Mouse (Mus musculus): ENCODE results near the gene Ank3. TPM values are rescaled to one million over a fixed set of nuclear protein-coding genes. Genes with fewer than 3 reads are reported as not detected.

The Ank3 gene
- polyA plus RNA-seq, 1 experiment from 2014 or later: 69.3 TPM

DNA sequence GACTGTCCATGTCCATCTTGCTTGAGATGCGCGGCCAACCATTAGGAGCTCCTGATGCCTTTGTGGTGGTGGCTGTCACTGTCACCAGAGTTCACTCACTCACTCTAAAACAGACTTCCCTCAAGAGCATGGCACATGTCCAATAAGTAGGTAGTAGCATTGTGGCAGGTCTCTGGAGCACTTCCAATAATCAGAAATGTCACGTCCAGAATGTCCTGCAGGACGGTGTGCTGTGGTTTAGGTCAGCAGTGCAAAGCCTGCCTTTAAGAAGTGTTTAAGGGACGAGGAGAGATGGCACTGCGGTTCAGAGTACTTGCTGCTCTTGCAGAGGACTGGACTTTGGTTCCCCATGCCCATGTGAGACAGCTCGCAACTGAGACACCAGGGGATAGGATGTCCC is 433.0 kb downstream of the Ank3 start:
- no peaks in the 10 kb centered on the region for H3K4me1 ChIP-seq (ENCODE audit: control insufficient read depth, insufficient read depth, low read depth, low read length)

GRCm38 (mm10) chr10:69832241-69832640 is 433.7 kb downstream of the Ank3 start:
- Histone ChIP-seq H3K9ac (ENCODE audit: low read depth, low read length) (no peak overlapping the region), H3K4me1 (ENCODE audit: control insufficient read depth, insufficient read depth, low read depth, low read length) (no peaks in the 10 kb centered on the region), H3K4me2 (ENCODE audit: low read length) (no peak overlapping the region), H3K36me3 (ENCODE audit: control insufficient read depth, insufficient read depth, low read length) (no peaks in the 10 kb centered on the region), H3K27ac (ENCODE audit: low read depth, low read length) (no peak overlapping the region), H3K27me3 (replicated peaks; ENCODE audit: control insufficient read depth, insufficient read depth, low read length) (no peaks in the 10 kb centered on the region), H3K4me3 (ENCODE audit: low read length) (no peak overlapping the region), H3K9me3 (ENCODE audit: control insufficient read depth, low read length) (no peaks in the 10 kb centered on the region)
- WGBS: 77% methylated on average over 4 of the region's 4 CpGs
- no peak for ATAC-seq

More for the DNA sequence above, 433.0 kb downstream of the Ank3 start:
- WGBS: 85% methylated on average over 7 of the region's 7 CpGs
- Histone ChIP-seq H3K27ac (ENCODE audit: low read depth, low read length) (no peak overlapping the region), H3K4me2 (ENCODE audit: low read length) (no peak overlapping the region), H3K4me3 (ENCODE audit: low read length) (no peak overlapping the region), H3K9me3 (ENCODE audit: control insufficient read depth, low read length) (no peaks in the 10 kb centered on the region), H3K27me3 (replicated peaks; ENCODE audit: control insufficient read depth, insufficient read depth, low read length) (no peaks in the 10 kb centered on the region), H3K36me3 (ENCODE audit: control insufficient read depth, insufficient read depth, low read length) (no peaks in the 10 kb centered on the region), H3K9ac (ENCODE audit: low read depth, low read length) (no peak overlapping the region)
- no peak for ATAC-seq

DNA sequence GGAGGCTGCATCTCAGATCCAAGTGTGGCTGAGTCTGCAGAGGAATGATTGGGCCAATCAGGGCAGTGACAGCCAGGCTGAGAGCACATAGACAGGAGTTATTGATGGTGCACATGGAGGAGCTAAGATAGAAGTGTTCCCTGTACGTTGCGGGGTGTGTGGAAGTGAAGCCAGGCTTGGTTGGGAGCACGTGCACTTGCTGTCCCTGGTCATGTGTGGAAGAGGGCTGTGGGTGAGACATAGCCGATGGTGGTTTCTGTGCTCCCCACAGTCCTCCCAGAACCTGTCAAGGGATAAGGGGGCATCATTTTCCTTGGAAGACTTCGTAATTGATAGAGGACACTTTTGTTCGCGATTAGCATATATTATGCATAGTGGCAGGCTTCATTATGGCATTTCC is 434.2 kb downstream of the Ank3 start:
- no peaks in the 10 kb centered on the region for H3K36me3 ChIP-seq (ENCODE audit: control insufficient read depth, insufficient read depth, low read length)
- no peak for ATAC-seq

DNA sequence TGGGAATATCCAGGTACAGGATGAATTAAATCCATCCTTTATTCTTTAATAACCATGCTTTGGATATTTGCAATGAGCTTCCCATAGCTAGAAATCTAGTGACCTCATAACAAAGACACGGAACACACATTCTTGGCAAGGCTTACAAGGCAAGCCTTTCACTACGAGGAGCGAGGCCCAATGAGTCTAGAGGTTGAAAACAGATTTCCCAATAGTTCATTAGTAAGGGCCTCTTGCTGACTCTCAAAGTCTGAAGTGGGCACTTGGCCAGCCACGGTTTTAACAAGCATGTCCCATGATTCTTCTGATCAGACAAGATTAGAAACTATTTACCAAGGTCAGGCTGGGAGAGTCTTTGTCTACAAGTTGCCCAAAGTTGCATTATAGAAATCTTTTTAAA is 436.1 kb downstream of the Ank3 start:
- H3K4me2 ChIP-seq (ENCODE audit: low read length): no peak overlapping the region
- WGBS: 52% methylated on average over 4 of the region's 4 CpGs
- no peak overlapping the region for H3K27ac ChIP-seq (ENCODE audit: low read depth, low read length)
- no peaks in the 10 kb centered on the region for H3K4me1 ChIP-seq (ENCODE audit: control insufficient read depth, insufficient read depth, low read depth, low read length)
- ATAC-seq: no peak
- no peaks in the 10 kb centered on the region for H3K9me3 ChIP-seq (ENCODE audit: control insufficient read depth, low read length)
- no peaks in the 10 kb centered on the region for H3K27me3 ChIP-seq (replicated peaks; ENCODE audit: control insufficient read depth, insufficient read depth, low read length)
- H3K9ac ChIP-seq (ENCODE audit: low read depth, low read length): no peak overlapping the region
- H3K36me3 ChIP-seq (ENCODE audit: control insufficient read depth, insufficient read depth, low read length): no peaks in the 10 kb centered on the region
- H3K4me3 ChIP-seq (ENCODE audit: low read length): no peak overlapping the region

More for the DNA sequence above, 434.2 kb downstream of the Ank3 start:
- Histone ChIP-seq H3K4me3 (ENCODE audit: low read length) (no peak overlapping the region), H3K4me2 (ENCODE audit: low read length) (no peak overlapping the region), H3K27me3 (replicated peaks; ENCODE audit: control insufficient read depth, insufficient read depth, low read length) (no peaks in the 10 kb centered on the region), H3K4me1 (ENCODE audit: control insufficient read depth, insufficient read depth, low read depth, low read length) (no peaks in the 10 kb centered on the region), H3K9me3 (ENCODE audit: control insufficient read depth, low read length) (no peaks in the 10 kb centered on the region), H3K27ac (ENCODE audit: low read depth, low read length) (no peak overlapping the region), H3K9ac (ENCODE audit: low read depth, low read length) (no peak overlapping the region)
- WGBS: 85% methylated on average over 7 of the region's 7 CpGs

DNA sequence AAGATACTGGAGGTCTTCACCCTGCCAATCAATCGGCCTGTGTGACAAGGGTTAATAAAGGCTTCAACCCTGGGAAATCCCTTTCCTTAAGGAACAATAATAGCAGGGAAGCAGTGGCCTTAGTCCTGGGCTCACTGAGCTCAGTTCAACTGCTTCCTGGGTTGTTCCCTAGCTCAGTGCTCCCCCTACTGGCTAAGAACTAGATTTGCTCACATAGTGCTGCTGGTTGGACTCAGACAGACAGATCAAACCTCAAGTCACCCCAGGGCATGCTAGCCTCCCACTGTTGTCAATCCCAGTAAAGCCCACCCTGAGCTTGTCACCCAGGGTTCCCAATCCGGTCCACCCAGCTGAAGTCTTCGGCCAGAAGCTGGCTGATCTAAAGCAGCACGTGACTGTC is 447.2 kb downstream of the Ank3 start:
- Histone ChIP-seq H3K9me3 (ENCODE audit: control insufficient read depth, low read length) (no peaks in the 10 kb centered on the region), H3K4me1 (ENCODE audit: control insufficient read depth, insufficient read depth, low read depth, low read length) (no peaks in the 10 kb centered on the region), H3K4me3 (ENCODE audit: low read length) (no peak overlapping the region), H3K9ac (ENCODE audit: low read depth, low read length) (no peak overlapping the region), H3K36me3 (ENCODE audit: control insufficient read depth, insufficient read depth, low read length) (no peaks in the 10 kb centered on the region), H3K27me3 (replicated peaks; ENCODE audit: control insufficient read depth, insufficient read depth, low read length) (no peaks in the 10 kb centered on the region), H3K27ac (ENCODE audit: low read depth, low read length) (no peak overlapping the region), H3K4me2 (ENCODE audit: low read length) (no peak overlapping the region)
- 22% methylated on average over 4 of the region's 4 CpGs for WGBS
- ATAC-seq: peak; percentile 85

DNA sequence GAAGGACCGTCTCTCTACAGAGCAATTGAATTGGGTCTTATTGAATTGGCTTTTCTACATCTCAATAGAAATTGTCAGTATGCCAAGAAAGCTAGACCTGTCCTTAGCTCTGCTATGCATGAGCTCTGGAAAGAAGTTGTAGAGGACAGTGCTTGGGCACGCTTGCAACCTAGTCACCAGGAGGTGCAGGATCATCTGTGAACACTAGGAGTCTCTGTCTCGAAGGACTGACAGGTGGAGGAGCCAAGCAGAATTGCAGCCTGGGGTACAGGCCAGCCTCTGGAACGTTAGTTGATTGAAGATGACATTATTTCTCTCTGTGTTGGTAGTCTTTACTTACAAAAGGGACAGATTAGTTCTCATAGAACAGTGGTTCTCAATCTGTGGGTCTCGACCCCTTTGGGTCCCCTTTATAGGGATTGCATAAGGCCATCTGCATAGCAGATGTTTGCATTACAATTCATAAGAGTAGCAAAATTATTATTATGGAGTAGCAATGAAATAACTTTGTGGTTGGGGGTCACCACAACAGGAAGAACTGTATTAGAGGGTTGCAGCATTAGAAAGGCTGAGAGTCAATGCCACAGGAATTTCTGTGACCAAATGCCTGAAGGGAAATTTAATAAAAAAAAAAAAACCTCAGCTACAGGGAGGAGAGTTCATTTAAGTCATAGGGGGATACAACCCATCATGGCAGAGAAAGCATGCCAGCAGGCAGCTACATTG is 454.0 kb downstream of the Ank3 start:
- no peaks in the 10 kb centered on the region for H3K27me3 ChIP-seq (replicated peaks; ENCODE audit: control insufficient read depth, insufficient read depth, low read length)
- peaks cover 4% of the 10 kb centered on the region; the same call in 1 of the 2 replicates for H3K36me3 ChIP-seq (ENCODE audit: control insufficient read depth, insufficient read depth, low read length)
- 58% methylated on average over 5 of the region's 5 CpGs for WGBS
- H3K4me1 ChIP-seq (ENCODE audit: control insufficient read depth, insufficient read depth, low read depth, low read length): no peaks in the 10 kb centered on the region
- H3K4me2 ChIP-seq (ENCODE audit: low read length): no peak overlapping the region
- H3K27ac ChIP-seq (ENCODE audit: low read depth, low read length): no peak overlapping the region
- ATAC-seq: peak; percentile 56; the same call in 1 of the 2 replicates
- no peak overlapping the region for H3K4me3 ChIP-seq (ENCODE audit: low read length)
- H3K9me3 ChIP-seq (ENCODE audit: control insufficient read depth, low read length): no peaks in the 10 kb centered on the region
- H3K9ac ChIP-seq (ENCODE audit: low read depth, low read length): no peak overlapping the region

- no peak overlapping the region for H3K4me3 ChIP-seq (ENCODE audit: low read length)
- no peak overlapping the region for H3K9ac ChIP-seq (ENCODE audit: low read depth, low read length)
- peaks cover 4% of the 10 kb centered on the region; the same call in 1 of the 2 replicates for H3K36me3 ChIP-seq (ENCODE audit: control insufficient read depth, insufficient read depth, low read length)
- no peak overlapping the region for H3K4me2 ChIP-seq (ENCODE audit: low read length)
- WGBS: 84% methylated on average over 8 of the region's 8 CpGs
- H3K4me1 ChIP-seq (ENCODE audit: control insufficient read depth, insufficient read depth, low read depth, low read length): peaks cover 12% of the 10 kb centered on the region
- H3K27ac ChIP-seq (ENCODE audit: low read depth, low read length): no peak overlapping the region
- no peaks in the 10 kb centered on the region for H3K9me3 ChIP-seq (ENCODE audit: control insufficient read depth, low read length)
- ATAC-seq: no peak
- no peaks in the 10 kb centered on the region for H3K27me3 ChIP-seq (replicated peaks; ENCODE audit: control insufficient read depth, insufficient read depth, low read length)
Observed at GRCm38 (mm10) chr10:69854587-69855185, 456.1 kb downstream of the Ank3 start.

- H3K4me1 ChIP-seq (ENCODE audit: control insufficient read depth, insufficient read depth, low read depth, low read length): peaks cover 14% of the 10 kb centered on the region
- ATAC-seq: no peak
- no peaks in the 10 kb centered on the region for H3K9me3 ChIP-seq (ENCODE audit: control insufficient read depth, low read length)
- no peak overlapping the region for H3K4me2 ChIP-seq (ENCODE audit: low read length)
- no peak overlapping the region for H3K9ac ChIP-seq (ENCODE audit: low read depth, low read length)
- H3K27me3 ChIP-seq (replicated peaks; ENCODE audit: control insufficient read depth, insufficient read depth, low read length): no peaks in the 10 kb centered on the region
- peaks cover 4% of the 10 kb centered on the region; the same call in 1 of the 2 replicates for H3K36me3 ChIP-seq (ENCODE audit: control insufficient read depth, insufficient read depth, low read length)
- no peak overlapping the region for H3K4me3 ChIP-seq (ENCODE audit: low read length)
- H3K27ac ChIP-seq (ENCODE audit: low read depth, low read length): no peak overlapping the region
- 90% methylated on average over 9 of the region's 9 CpGs for WGBS
Observed at GRCm38 (mm10) chr10:69858011-69858410, 459.4 kb downstream of the Ank3 start.

GRCm38 (mm10) chr10:69858897-69859605 is 460.5 kb downstream of the Ank3 start:
- Histone ChIP-seq H3K9ac (ENCODE audit: low read depth, low read length) (no peak overlapping the region), H3K4me2 (ENCODE audit: low read length) (0 out of 2 replicates have a peak overlapping the region, but pooled peaks have one; percentile 7), H3K27me3 (replicated peaks; ENCODE audit: control insufficient read depth, insufficient read depth, low read length) (no peaks in the 10 kb centered on the region), H3K9me3 (ENCODE audit: control insufficient read depth, low read length) (no peaks in the 10 kb centered on the region), H3K36me3 (ENCODE audit: control insufficient read depth, insufficient read depth, low read length) (peaks cover 4% of the 10 kb centered on the region; the same call in 1 of the 2 replicates), H3K4me1 (ENCODE audit: control insufficient read depth, insufficient read depth, low read depth, low read length) (peaks cover 14% of the 10 kb centered on the region), H3K27ac (ENCODE audit: low read depth, low read length) (peak overlapping the region; percentile 72), H3K4me3 (ENCODE audit: low read length) (no peak overlapping the region)
- WGBS: 15% methylated on average over 4 of the region's 4 CpGs
- ATAC-seq: peak; percentile 82

Measured in hindbrain, embryonic 16.5 days (tissue).